In the genomic region with DNA sequence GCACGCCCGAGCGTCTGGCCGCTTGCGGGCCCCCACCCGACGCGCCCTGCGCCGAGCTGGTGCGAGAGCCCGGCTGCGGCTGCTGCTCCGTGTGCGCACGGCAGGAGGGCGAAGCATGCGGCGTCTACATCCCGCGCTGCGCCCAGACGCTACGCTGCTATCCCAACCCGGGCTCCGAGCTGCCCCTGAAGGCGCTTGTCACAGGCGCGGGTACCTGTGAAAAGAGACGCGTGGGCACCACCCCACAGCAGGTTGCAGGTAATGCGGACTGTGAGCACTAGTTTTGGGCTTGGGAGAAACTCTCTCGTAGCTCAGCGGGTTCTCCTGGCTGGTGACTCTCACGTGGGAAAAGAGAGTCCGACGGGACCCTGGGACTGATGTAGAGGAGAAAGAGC, we compare ENCODE assay signal across 8 mouse cellular contexts. TPM values are rescaled to one million over a fixed set of nuclear protein-coding genes. Genes with fewer than 3 reads are reported as not detected.
DNase-seq lines count a peak whose midpoint lies in the region; ATAC-seq and TF ChIP-seq lines count a peak whose summit lies in the region.

No protein-coding gene starts in this region.

- H3K36me3 ChIP-seq in erythroblast, embryonic 14.5 days (ENCODE audit: control insufficient read depth) = no peaks in the 10 kb centered on the region
- no peaks in the 10 kb centered on the region for H3K36me3 ChIP-seq in liver, postnatal 0 days (replicated peaks; ENCODE audit: insufficient read depth, low read length)

- peak overlapping the region; percentile 80 for H3K9ac ChIP-seq in liver, postnatal 0 days (replicated peaks)

- no peaks in the 10 kb centered on the region for H3K4me1 ChIP-seq in erythroblast, embryonic 14.5 days (ENCODE audit: control insufficient read depth)
- H3K4me1 ChIP-seq in liver, postnatal 0 days (ENCODE audit: insufficient read depth) = peaks cover 5% of the 10 kb centered on the region; the same call in 1 of the 2 replicates

- peak overlapping the region; percentile 66 for H3K4me2 ChIP-seq in liver, postnatal 0 days (ENCODE audit: low read depth, low read length)

- WGBS in liver, postnatal 0 days (ENCODE audit: insufficient replicate concordance) = 6% methylated on average over 37 of the region's 37 CpGs

- no peak for TF ChIP-seq EP300 in liver, postnatal 0 days (IDR thresholded peaks at IDR 0.05; ENCODE audit: low read depth)

- peak overlapping the region; percentile 20 for H3K4me3 ChIP-seq in erythroblast, embryonic 14.5 days (replicated peaks)
- peak overlapping the region; percentile 61 for H3K4me3 ChIP-seq in liver, postnatal 0 days (ENCODE audit: low read depth, low read length)

- no peak for TF ChIP-seq CTCF in liver, postnatal 0 days (IDR thresholded peaks at IDR 0.05; ENCODE audit: low read depth)

- H3K9me3 ChIP-seq in erythroblast, embryonic 14.5 days (ENCODE audit: control insufficient read depth, low read length) = no peaks in the 10 kb centered on the region
- H3K9me3 ChIP-seq in liver, postnatal 0 days (ENCODE audit: low read length) = no peaks in the 10 kb centered on the region

- DNase-seq in retina, embryonic 14.5 days (ENCODE audit: low spot score) = peak; percentile 59
- DNase-seq in retina, postnatal 1 day = no peak
- peak; percentile 6 to 15 for DNase-seq in heart, postnatal 10 days
- no peak for DNase-seq in liver, postnatal 0 days
- no peak for DNase-seq in gastrocnemius, adult 18-20 months (ENCODE audit: low spot score)
- no peak for DNase-seq in c-Kit-positive CD71-positive TER-119-positive erythroid progenitor cells, embryonic 14.5 days (ENCODE audit: low spot score)

- peak overlapping the region; percentile 79 for H3K27ac ChIP-seq in liver, postnatal 0 days (ENCODE audit: low read depth)

- peaks cover 63% of the 10 kb centered on the region for H3K27me3 ChIP-seq in erythroblast, embryonic 14.5 days (ENCODE audit: control insufficient read depth)
- peaks cover 20% of the 10 kb centered on the region for H3K27me3 ChIP-seq in liver, postnatal 0 days (ENCODE audit: insufficient read depth, low read length)

- intact Hi-C loops in heart, postnatal 10 days (cut with DNase I) = no loop called here

- no peak for ATAC-seq in erythroblast, adult 5-6 weeks (replicated peaks; ENCODE audit: low FRiP score, poor library complexity, severe bottlenecking)
- ATAC-seq in liver, postnatal 0 days = peak; percentile 17

RNA-seq across cellular contexts. Expression of a gene that starts 0.4 kb away (rescaled TPM):
- 0.10 TPM in 1 of 2 replicates, not detected in the other for polyA plus RNA-seq in erythroblast, embryonic 14.5 days (2012)
- total RNA-seq in erythroblast, adult 5-6 weeks (2015; ENCODE audit: low replicate concordance) = not detected in 2 replicates
- not detected in 2 replicates for total RNA-seq in erythroblast, adult 5-6 weeks (2017; ENCODE audit: low replicate concordance)
- 1 to 10 TPM in 1 of 2 experiments, under 1 TPM in 1; 0.86 to 2.1 TPM for total RNA-seq in heart, postnatal 10 days (2021)
- 3,364 and 3,428 TPM in 2 replicates for polyA plus RNA-seq in liver, postnatal 0 days (2015; fragmentation: Nextera tagmentation; extraction: Ambion mirVana)
- under 1 TPM; 0.28 to 0.62 TPM for total RNA-seq in gastrocnemius, adult 18-20 months (2021)

RNA-seq across cellular contexts. Expression of a gene that starts 50.0 kb away (rescaled TPM):
- polyA plus RNA-seq in erythroblast, embryonic 14.5 days (2012) = not detected in 2 replicates
- 2.3 and 3.3 TPM in 2 replicates for total RNA-seq in erythroblast, adult 5-6 weeks (2015; ENCODE audit: low replicate concordance)
- total RNA-seq in erythroblast, adult 5-6 weeks (2017; ENCODE audit: low replicate concordance) = 0.42 and 2.5 TPM in 2 replicates
- 100 to 1,000 TPM; 152 to 192 TPM for total RNA-seq in heart, postnatal 10 days (2021)
- 2.4 and 2.5 TPM in 2 replicates for polyA plus RNA-seq in liver, postnatal 0 days (2015; fragmentation: Nextera tagmentation; extraction: Ambion mirVana)
- total RNA-seq in gastrocnemius, adult 18-20 months (2021) = 100 to 1,000 TPM; 189 to 235 TPM

Comparison
In these comparisons a context has a peak if more than half of its experiments do, and no peak if none do; other contexts are left out.
1. DNase-seq: peak in retina, embryonic 14.5 days (single experiment) and heart, postnatal 10 days (2 of 2); none in retina, postnatal 1 day (single experiment), liver, postnatal 0 days (single experiment), gastrocnemius, adult 18-20 months (single experiment) and c-Kit-positive CD71-positive TER-119-positive erythroid progenitor cells, embryonic 14.5 days (single experiment).
2. RNA of a gene that starts 50.0 kb away (total RNA-seq): 189 to 235 TPM in gastrocnemius, adult 18-20 months and 152 to 192 TPM in heart, postnatal 10 days; 0.42 to 3.3 TPM in erythroblast, adult 5-6 weeks; every median in the first group is over 10 times any median in the second.